Mouse (Mus musculus) heart, embryonic 11.5 days (tissue): ENCODE results near the gene Pwwp2b. TPM values are rescaled to one million over a fixed set of nuclear protein-coding genes. Genes with fewer than 3 reads are reported as not detected.

ENCODE experiments used
- ATAC-seq: fragments of 200-750 bp; cut with Nextera tagmentation; replicated peaks from 2 replicates; pipeline ENCODE4 v1.8.0; 2017; ENCODE audit warnings: moderate library complexity; ENCODE audit not compliant: insufficient number of reproducible peaks, low FRiP score, low TSS enrichment
- H3K27ac ChIP-seq: fragments of 300-500 bp; sonication (generic); 2 replicates; pipeline ENCODE4 v1.5.1; 2014; ENCODE audit warnings: mild to moderate bottlenecking, low read depth, low read length
- H3K27me3 ChIP-seq: fragments of 300-500 bp; sonication (generic); 2 replicates; pipeline ENCODE4 v1.6.1; 2014; ENCODE audit warnings: mild to moderate bottlenecking, low read length, mixed read lengths; ENCODE audit not compliant: control insufficient read depth, insufficient read depth
- H3K36me3 ChIP-seq: fragments of 300-500 bp; sonication (generic); 2 replicates; pipeline ENCODE4 v1.6.1; 2014; ENCODE audit warnings: mild to moderate bottlenecking, low read length, moderate library complexity, mixed read lengths; ENCODE audit not compliant: control insufficient read depth, insufficient read depth
- H3K4me1 ChIP-seq: fragments of 300-500 bp; sonication (generic); 2 replicates; pipeline ENCODE4 v1.6.1; 2014; ENCODE audit warnings: low read length; ENCODE audit not compliant: control insufficient read depth, insufficient read depth
- H3K4me2 ChIP-seq: fragments of 300-500 bp; sonication (generic); 2 replicates; pipeline ENCODE4 v1.6.1; 2014; ENCODE audit warnings: mild to moderate bottlenecking, moderate library complexity
- H3K4me3 ChIP-seq: fragments of 300-500 bp; sonication (generic); 2 replicates; pipeline ENCODE4 v1.5.1; 2014; ENCODE audit warnings: low read depth, low read length
- H3K9ac ChIP-seq: fragments of 300-500 bp; sonication (generic); 2 replicates; pipeline ENCODE4 v1.6.1; 2014; ENCODE audit warnings: mild to moderate bottlenecking, low read depth, low read length, moderate library complexity
- H3K9me3 ChIP-seq: fragments of 300-500 bp; sonication (generic); replicated peaks from 2 replicates; pipeline ENCODE4 v1.6.1; 2016; ENCODE audit warnings: low read length; ENCODE audit not compliant: control insufficient read depth
- WGBS: fragments of 180-500 bp; shearing (Covaris S2); extraction: QIAGEN DNeasy Blood & Tissue Kit; methylation state at CpG from one replicate; pipeline ENCODE4 v1.1.7; 2014; ENCODE audit not compliant: insufficient replicate concordance; 5-methylcytosine and 5-hydroxymethylcytosine counted together
- polyA plus RNA-seq: library from polyadenylated mRNA; unstranded; fragments of >200 nt; fragmentation: Nextera tagmentation; extraction: Ambion mirVana; gene quantifications from 2 replicates; pipeline ENCODE4 v1.2.1, GENCODE M21; 2014

Pwwp2b gene
- polyA plus RNA-seq, 1 experiment from 2014 or later = 8.4 TPM

DNA sequence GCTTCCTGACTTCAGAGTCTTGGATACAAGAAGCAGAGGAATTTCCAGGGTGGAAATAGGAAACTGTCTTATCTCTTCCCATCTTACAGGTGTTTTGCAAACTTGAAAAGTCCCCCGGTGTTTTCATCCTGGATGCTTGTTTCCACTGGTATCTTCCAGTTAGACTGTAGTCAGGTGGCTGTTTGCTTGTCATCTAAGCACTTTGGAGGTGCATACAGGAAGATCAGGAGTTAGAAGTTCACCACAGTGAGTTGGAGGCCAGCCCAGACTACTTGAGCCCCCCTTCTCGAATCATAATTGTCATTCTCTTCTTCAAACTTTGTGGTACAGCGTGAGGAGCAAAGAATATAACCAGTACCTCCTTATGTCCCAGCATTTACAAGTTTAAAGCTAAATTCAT lies 34.1 kb upstream of the Pwwp2b start:
- Histone ChIP-seq H3K27me3 (no peaks in the 10 kb centered on the region), H3K9ac (no peak overlapping the region), H3K36me3 (no peaks in the 10 kb centered on the region), H3K9me3 (no peaks in the 10 kb centered on the region), H3K4me1 (peaks cover 7% of the 10 kb centered on the region), H3K4me3 (no peak overlapping the region), H3K4me2 (no peak overlapping the region), H3K27ac (no peak overlapping the region)
- WGBS = 70% methylated on average over 3 of the region's 3 CpGs
- no peak for ATAC-seq

DNA sequence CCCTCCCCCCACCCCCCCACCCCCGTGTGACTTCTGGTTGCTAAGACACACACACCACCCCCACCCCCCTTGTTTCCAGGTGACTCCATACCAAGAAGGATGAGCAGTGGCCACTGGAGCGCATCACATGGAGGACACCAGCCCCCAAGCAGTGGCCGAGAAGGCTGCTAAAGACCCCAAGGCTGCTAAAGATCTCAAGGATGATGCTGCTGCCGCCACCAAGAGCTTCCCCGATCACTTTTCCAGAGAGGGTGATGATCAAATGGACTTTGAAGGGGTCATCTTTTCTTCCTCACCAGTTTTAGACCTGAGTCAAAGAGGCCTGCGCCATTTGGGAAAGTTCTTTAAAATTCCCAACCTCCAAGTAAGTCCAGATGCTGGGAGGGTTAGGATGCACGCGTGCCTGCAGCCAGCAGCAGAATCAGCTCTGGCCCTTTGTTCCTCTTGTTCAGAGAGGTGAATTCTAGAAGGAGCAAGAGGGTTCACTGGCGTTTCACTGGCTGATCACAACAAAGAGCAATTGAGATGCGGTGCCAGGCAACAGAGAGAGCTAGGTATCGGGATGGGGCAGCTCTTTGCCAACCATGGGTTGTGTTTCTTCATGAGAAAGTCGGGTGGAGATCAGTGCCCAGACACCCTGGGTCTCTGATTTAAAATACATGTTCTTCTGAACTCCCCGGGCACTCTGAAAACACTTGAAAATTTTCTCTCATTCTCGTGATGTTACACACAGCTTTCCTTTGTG lies 33.5 kb upstream of the Pwwp2b start:
- H3K9ac ChIP-seq = no peak overlapping the region
- no peak for ATAC-seq
- H3K27me3 ChIP-seq = no peaks in the 10 kb centered on the region
- no peak overlapping the region for H3K27ac ChIP-seq
- peaks cover 10% of the 10 kb centered on the region for H3K4me1 ChIP-seq
- 77% methylated on average over 14 of the region's 14 CpGs for WGBS
- H3K36me3 ChIP-seq = no peaks in the 10 kb centered on the region
- H3K4me2 ChIP-seq = no peak overlapping the region
- H3K4me3 ChIP-seq = no peak overlapping the region
- no peaks in the 10 kb centered on the region for H3K9me3 ChIP-seq

DNA sequence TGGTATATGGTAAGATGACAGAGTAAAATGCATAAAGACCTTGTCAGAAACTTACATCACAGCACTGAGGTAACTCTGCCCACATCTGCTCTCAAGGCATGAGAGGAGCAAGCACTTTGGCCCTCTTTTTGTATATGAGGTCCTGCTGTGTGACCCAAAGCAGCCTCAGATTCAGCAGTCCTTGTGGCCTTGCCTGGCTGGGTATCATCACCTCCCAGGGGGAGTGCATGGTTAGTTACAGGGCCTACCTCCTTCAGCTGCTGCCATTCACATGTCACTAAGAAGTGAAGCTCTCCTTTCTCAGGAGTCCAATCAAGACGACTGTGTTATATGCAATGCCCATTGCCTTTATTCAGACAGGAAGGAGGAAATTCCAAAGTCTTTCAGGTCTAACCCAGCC lies 32.8 kb upstream of the Pwwp2b start:
- H3K4me1 ChIP-seq = peaks cover 10% of the 10 kb centered on the region
- H3K9me3 ChIP-seq = no peaks in the 10 kb centered on the region
- H3K4me3 ChIP-seq = no peak overlapping the region
- H3K36me3 ChIP-seq = no peaks in the 10 kb centered on the region
- 67% methylated on average over 1 of the region's 1 CpGs for WGBS
- ATAC-seq = no peak
- H3K27ac ChIP-seq = no peak overlapping the region
- no peaks in the 10 kb centered on the region for H3K27me3 ChIP-seq
- no peak overlapping the region for H3K4me2 ChIP-seq
- no peak overlapping the region; the same call in 1 of the 2 replicates for H3K9ac ChIP-seq

- H3K27me3 ChIP-seq = no peaks in the 10 kb centered on the region
- H3K27ac ChIP-seq = no peak overlapping the region
- no peaks in the 10 kb centered on the region for H3K36me3 ChIP-seq
- H3K9ac ChIP-seq = no peak overlapping the region; the same call in 1 of the 2 replicates
- H3K4me2 ChIP-seq = no peak overlapping the region
- no peaks in the 10 kb centered on the region for H3K9me3 ChIP-seq
- peaks cover 10% of the 10 kb centered on the region for H3K4me1 ChIP-seq
- no peak for ATAC-seq
- no peak overlapping the region for H3K4me3 ChIP-seq
- 72% methylated on average over 7 of the region's 7 CpGs for WGBS
Observed at GRCm38 (mm10) chr7:139215946-139216345, 32.3 kb upstream of the Pwwp2b start.

- no peak overlapping the region for H3K9ac ChIP-seq
- H3K4me1 ChIP-seq = peaks cover 10% of the 10 kb centered on the region
- ATAC-seq = no peak
- no peaks in the 10 kb centered on the region for H3K9me3 ChIP-seq
- no peak overlapping the region for H3K4me3 ChIP-seq
- no peak overlapping the region for H3K4me2 ChIP-seq
- H3K27ac ChIP-seq = no peak overlapping the region
- WGBS = 83% methylated on average over 9 of the region's 9 CpGs
- H3K36me3 ChIP-seq = no peaks in the 10 kb centered on the region
- H3K27me3 ChIP-seq = no peaks in the 10 kb centered on the region
Observed at GRCm38 (mm10) chr7:139216464-139216863, 31.8 kb upstream of the Pwwp2b start.

- Histone ChIP-seq H3K4me3 (no peak overlapping the region), H3K27ac (no peak overlapping the region), H3K36me3 (no peaks in the 10 kb centered on the region), H3K9ac (no peak overlapping the region), H3K9me3 (no peaks in the 10 kb centered on the region), H3K4me1 (peaks cover 10% of the 10 kb centered on the region), H3K27me3 (no peaks in the 10 kb centered on the region), H3K4me2 (no peak overlapping the region)
- 77% methylated on average over 7 of the region's 7 CpGs for WGBS
- no peak for ATAC-seq
Observed at GRCm38 (mm10) chr7:139217046-139217445, 31.2 kb upstream of the Pwwp2b start.

- no peak overlapping the region for H3K4me3 ChIP-seq
- H3K9me3 ChIP-seq = no peaks in the 10 kb centered on the region
- no peak for ATAC-seq
- no peak overlapping the region for H3K9ac ChIP-seq
- peak overlapping the region; percentile 41; the same call in 1 of the 2 replicates for H3K27ac ChIP-seq
- WGBS = 49% methylated on average over 6 of the region's 6 CpGs
- no peaks in the 10 kb centered on the region for H3K27me3 ChIP-seq
- H3K4me1 ChIP-seq = peaks cover 10% of the 10 kb centered on the region
- no peak overlapping the region; the same call in 1 of the 2 replicates for H3K4me2 ChIP-seq
- H3K36me3 ChIP-seq = no peaks in the 10 kb centered on the region
Observed at GRCm38 (mm10) chr7:139218641-139219415, 29.5 kb upstream of the Pwwp2b start.

- no peaks in the 10 kb centered on the region for H3K27me3 ChIP-seq
- H3K4me1 ChIP-seq = peaks cover 10% of the 10 kb centered on the region
- no peak overlapping the region for H3K9ac ChIP-seq
- no peak for ATAC-seq
- H3K4me3 ChIP-seq = no peak overlapping the region
- WGBS = 74% methylated on average over 5 of the region's 5 CpGs
- no peaks in the 10 kb centered on the region for H3K9me3 ChIP-seq
- H3K36me3 ChIP-seq = no peaks in the 10 kb centered on the region
- H3K4me2 ChIP-seq = no peak overlapping the region
- no peak overlapping the region for H3K27ac ChIP-seq
Observed at GRCm38 (mm10) chr7:139219486-139219885, 28.8 kb upstream of the Pwwp2b start.
